Mouse (Mus musculus): ENCODE measurements at regions not wholly inside any gene's neighbourhood (a gene's known extent, or its start where the extent isn't known, plus 50 kb on each side); places are given as distances from the start of the nearest gene placed in this dataset.
A peak's percentile ranks its signal among the peaks of the same experiment; 100 is the strongest.

DNA sequence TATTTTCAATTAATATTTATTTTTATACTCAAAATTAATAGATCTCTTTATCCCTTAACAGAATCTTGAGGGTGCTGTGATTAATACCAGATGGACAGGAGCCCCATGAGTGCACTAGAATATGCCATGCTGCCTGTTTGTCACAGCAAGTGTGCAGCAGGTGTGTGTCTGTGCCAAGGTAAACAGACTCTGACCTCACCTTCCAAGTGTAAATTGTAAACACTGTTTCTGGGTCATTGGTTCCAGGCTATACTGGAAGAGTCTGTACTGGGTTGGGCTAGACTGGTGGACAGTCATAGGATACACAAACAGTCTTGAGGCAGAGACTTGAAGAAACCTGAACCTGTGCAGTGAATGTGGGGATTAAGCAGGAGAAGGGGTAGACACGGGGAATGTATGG is 422.2 kb downstream of the Gm21833 start:
- no peak for DNase-seq

DNA sequence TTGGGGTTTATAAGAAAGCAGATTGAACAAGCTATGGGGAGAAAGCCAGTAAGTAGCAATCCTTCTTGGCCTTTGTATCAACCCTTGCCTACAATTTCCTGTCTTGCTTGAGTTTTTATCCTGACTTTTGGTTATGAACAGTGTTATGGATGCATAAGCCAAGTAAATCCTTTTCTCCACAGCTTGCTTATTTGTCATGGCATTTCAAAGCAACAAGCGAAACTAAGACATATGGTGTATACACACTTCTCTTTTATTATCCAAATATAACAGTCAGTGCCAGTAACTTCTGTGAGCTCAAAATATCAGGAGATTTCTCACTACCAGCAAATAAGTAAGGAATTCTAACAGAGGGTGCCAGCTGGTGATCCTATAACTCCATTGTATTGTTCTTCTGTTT is 426.0 kb downstream of the Gm21833 start:
- DNase-seq = no peak

DNA sequence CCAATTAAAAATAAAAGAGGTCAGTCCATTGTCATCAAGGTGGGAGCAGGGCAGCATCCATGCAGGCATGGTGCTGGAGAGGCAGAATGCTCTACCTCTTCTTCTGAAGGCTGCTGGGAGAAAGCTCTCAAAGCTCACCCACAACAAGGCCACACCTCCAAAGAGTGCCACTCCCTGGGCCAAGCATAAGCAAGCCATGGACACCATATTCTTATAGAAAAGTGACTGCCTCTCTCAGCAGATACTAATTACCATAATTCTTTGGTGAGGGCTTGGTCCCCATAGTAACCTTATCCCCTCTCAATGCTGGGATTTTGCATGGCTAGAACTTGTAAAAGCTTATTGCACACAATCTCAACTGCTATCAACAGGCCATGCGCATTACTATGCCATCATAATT is 443.7 kb downstream of the Gm21833 start:
- DNase-seq = no peak

DNA sequence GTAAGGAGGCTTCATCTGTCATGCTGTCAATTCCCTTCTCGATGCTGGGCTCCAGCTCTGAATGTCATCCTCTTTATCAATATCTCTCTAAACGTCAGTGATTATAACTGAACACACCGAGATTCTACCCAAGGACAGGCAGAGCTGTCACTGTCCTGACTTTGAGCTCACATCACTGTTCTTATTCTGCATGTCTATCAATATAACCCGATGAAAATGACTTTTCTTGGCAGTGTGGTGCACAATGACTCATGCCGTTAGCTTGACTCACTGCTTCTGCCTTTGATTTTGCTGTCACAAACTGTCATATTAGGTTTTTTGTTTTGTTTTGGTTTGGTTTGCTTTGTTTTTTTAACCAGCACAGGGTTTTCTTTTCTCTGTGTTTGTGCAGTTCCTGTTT is 488.1 kb downstream of the Gm21833 start:
- no peak for DNase-seq

DNA sequence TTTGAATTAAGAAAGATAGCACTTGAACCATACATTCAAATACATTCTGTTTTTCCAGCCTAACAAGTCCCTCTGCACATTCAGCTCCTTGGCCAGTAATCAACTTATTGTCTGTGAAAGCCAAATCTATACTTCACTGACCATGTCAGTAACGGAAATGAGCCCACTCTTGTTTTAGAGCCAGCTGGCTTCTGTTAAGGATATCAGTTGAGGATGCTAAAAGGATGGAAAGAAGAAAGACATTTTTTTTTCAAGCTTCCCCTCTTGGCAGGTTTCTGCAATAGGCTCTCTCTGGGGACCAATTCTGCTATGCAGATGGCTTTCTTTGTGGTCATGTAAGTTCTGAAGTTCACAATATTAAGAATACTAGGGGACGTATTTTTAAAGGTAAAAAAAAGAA is 498.6 kb downstream of the Gm21833 start:
- DNase-seq = no peak

DNA sequence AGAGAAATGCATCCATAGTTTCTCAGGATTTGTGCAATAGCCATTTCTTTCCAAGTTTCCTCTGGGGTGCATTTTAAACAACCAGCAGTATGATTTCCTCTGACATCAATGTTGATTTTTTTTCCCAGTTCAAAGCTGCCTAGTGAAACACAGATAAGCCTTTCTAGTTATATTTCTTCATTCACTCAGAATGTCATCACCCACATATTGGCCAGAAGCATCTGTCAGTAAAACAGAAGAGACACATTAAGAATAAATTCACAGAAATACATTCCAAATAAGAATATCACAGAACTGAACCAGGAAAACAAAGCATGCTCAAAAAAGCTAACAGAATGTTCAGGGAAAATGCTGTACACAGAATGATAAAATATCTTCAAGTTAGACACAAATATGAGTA is 522.9 kb downstream of the Gm21833 start:
- DNase-seq = no peak

DNA sequence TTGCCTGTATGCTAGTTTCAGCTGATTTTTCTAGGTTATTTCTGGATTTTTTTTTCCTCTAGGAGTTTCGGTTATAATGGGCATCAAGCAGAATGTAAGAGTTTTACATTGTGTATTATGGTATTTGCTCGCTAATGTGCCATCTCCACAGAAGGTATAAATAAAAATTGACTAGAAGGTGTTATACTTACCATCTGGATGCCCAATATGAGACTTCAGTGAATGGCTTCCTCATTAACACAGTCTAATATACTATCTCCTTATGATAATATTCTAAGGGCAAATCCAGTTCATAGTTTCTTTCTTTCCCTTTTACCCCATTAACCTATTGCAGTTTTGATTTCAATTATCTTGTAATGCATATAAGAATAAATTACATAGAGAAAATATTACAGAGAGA is 566.4 kb downstream of the Gm21833 start:
- no peak for DNase-seq

DNA sequence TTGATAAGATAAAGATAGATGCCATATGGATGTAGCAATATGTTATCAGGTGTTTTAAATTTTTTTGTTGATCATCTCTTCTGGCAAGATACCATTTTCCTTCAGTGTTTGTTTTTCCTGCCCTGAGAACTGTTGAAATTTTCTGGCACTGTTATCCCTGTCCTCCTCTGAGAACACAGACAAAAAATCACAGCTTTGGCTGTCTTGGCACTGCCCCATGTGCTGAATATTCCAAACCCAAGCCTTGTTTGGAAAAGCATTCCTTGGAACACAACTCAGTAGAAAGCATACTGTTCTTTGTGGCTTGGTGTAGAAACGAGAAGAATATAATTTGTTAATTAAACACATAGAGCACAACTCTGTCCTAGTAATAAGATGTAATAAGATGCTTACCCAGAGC is 592.5 kb downstream of the Gm21833 start:
- peak in 1 of 2 experiments; percentile 19 for DNase-seq

DNA sequence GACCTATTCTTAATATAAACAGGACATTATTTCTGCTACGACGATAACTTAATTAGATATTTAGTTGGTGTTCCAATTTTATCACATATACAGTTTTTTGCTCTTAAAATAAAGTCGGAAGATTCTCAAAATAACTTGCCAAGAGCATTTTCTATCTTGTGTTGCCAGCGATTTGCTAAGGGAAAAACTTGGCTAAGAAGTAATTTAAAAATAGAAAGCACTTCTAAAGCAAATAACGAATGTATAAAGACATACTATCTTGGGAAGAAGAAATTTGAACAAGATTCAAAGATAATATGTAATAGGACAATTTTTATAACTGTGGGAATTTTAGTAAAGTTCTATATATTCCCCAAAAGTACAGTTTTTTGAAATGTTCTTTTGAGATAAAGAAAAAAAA is 594.9 kb downstream of the Gm21833 start:
- no peak for DNase-seq
